Mouse (Mus musculus) cerebellum, postnatal 14 days (tissue): ENCODE measurements around the gene Tead1.

Experiments used
- DNase-seq, 2 experiments: peaks; one replicate each; pipeline ENCODE4 v3.0.0; 2021; ENCODE audit warnings: mixed read lengths in 2 of 2

The Tead1 gene

GRCm38 (mm10) chr7:112679171-112679512 is at the start of gene Tead1:
Gene Tead1 (plus strand): TSS chr7:112679318.
- DNase-seq, result peak; percentile 99

GRCm38 (mm10) chr7:112634505-112635213 is 44.5 kb upstream of the Tead1 start:
- DNase-seq, result no peak

DNA sequence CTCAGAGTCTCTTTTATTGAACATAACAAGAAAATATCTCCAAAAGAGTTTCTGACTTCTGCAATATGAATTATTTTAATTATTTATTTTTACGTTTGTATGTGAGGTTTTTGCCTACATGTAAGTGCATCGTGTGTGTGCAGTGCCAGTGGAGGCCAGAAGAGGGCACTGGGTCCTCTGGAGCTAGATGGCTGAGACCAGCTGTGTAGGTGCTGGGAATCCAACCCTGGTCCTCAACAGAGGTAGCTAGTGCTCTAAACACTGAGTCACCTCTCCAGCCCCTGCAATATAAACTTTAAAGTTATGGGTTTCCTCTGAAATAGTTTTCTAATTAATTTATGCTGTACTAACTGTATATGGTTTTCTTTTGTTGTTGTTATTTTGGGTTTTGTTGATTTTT is 43.2 kb upstream of the Tead1 start:
- no peak for DNase-seq

DNA sequence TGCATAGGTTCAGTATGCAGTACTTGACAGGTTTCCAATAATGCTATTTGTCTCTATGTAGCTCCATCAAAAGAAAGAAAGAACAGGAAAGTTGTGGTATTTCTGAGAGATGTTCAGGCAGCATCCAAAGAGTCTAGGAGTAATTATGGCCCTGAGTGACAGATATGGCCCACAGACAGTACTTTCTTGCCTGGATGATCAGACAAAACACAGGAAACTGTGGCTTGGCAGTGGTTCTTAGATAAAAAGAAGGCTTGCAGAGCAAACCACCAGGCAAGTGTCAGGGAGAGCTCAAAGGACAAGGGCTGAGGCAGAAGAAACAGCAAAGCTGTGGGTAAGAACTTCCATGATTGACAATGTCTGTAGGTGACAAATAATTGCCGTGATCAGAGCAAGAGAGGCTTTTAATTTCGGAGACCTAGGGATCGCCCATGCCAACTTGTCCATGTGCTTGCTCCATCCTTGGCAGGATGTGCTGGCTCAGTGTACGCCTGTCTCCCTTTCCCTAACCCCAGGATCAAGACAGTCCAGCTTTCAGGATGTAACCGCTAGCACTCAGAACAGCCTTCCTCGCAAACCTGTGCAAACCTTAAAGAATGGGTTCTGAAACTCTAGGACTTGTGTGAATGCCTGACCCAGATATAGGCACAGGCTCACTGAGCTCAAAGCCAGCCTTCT is 35.1 kb upstream of the Tead1 start:
- peak; percentile 49 to 68 for DNase-seq

DNA sequence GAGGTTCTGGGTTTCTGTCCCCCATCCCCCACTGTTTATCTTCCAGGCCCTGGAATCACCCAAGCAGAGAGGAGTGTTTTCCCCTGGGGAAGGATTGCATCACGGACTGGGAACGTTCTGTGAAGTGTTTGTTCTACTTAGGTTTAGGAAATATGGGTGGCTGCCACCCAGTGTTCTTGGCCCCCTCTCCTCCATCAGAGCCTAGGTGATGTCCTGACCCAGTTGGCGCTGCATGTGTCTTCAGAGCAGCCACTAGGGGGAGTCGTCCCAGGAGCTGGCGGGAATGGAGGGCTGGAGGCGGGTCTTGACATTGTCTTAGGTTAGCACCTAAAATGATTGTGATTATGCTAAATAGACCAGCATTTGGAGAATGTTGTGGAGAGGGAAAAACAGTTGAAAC is 34.4 kb upstream of the Tead1 start:
- DNase-seq, result peak; percentile 21 to 36

GRCm38 (mm10) chr7:112645724-112646123 is 33.4 kb upstream of the Tead1 start:
- no peak for DNase-seq

GRCm38 (mm10) chr7:112647417-112647816 is 31.7 kb upstream of the Tead1 start:
- no peak for DNase-seq

GRCm38 (mm10) chr7:112656141-112656662 is 22.9 kb upstream of the Tead1 start:
- no peak for DNase-seq

GRCm38 (mm10) chr7:112658939-112659338 is 20.2 kb upstream of the Tead1 start:
- no peak for DNase-seq

GRCm38 (mm10) chr7:112659816-112660215 is 19.3 kb upstream of the Tead1 start:
- no peak for DNase-seq

- no peak for DNase-seq
Observed at GRCm38 (mm10) chr7:112660325-112660724, 18.8 kb upstream of the Tead1 start.

GRCm38 (mm10) chr7:112662398-112663313 is 16.5 kb upstream of the Tead1 start:
- DNase-seq, result no peak

DNA sequence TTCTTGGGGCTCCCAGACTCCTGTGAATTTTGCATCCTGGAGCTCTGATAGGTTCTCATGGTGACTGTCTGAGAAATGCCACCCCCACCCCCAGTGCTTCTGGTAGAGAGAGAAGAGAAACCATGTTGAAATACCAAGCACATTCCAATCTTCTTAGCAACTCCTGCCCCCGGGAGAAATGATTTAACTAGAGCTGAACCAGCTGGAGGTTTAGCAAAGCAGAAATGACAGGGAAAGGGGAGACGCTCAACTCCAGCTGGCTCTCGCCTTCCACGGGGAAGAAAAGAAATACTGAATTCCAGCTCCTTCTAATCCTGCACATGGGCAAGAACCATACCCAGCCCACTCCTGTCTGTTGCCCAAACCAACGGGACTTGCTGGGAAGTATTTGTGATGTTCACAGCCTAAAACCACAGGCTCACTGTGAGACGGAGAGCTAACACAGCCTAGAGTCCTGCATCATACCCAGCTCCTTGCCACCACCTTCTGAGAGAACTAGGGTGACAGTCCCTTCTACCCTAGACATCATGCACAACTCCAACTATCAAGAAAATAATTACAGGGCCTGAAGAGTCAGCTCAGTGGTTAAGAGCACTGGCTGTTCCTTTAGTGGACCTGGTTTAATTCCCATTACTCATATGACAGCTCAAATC is 15.7 kb upstream of the Tead1 start:
- DNase-seq, result no peak

DNA sequence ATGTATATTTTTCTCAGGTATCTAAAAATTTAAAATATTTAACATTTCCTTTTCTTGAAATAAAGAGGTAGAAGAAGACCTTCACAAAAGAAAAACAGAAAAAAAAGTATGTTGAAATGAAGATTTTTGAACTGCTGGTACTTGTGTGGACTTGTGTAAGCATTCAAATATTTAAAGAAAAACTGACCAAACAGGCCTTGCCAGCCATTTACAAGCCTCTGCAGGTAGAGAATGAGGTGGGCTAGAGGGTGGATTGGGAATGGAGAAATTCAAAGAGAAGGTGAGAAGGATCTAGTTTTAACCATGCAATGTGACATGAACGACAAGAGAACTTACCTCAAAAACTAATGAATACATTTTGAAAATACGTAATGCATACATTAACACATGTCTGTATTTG is 9.1 kb upstream of the Tead1 start:
- no peak for DNase-seq

DNA sequence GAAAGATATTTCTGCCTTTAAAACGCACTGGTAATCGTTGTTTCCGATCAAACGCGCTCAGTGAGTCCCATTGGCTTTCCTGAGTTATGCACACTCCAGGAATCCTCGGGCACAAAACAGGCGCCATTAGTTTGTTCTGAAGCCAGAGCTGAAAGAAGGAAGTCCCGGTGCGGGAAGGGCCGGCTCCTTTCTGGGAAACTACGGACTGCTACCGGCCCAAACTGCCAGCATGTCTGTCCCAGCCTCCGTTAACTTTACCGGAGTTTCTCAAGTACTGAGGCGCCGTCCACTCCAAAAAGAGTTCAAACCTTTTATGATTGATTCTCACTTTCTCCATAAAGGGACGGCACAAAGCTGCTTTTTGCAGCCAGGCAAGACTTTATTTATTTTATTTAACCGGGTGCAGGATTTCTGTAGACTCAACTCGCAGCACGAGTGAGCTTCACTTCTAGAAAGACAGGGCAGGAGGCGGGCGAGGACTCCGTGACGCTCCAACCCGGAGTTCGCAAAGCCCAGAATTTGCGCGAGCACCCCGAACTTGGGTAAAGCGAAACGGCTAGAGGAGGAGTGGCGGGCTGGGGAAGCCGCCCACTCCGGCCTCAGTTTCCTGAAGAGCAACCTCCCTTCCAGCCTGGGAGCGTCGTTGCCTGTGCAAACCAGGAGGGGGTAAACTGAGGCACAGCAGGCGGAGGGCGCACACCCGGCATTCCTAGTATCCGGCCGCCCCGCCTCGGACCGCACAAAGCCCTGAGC is 524 bp upstream of the Tead1 start:
- peak; percentile 54 for DNase-seq

GRCm38 (mm10) chr7:112679513-112680245 is 561 bp downstream of the Tead1 start:
- peak; percentile 70 to 78 for DNase-seq

GRCm38 (mm10) chr7:112680498-112681251 is 1.6 kb downstream of the Tead1 start:
- peak; percentile 46 to 53 for DNase-seq

- DNase-seq, result peak in 1 of 2 experiments; percentile 19
Observed at GRCm38 (mm10) chr7:112684626-112685561, 5.8 kb downstream of the Tead1 start.

DNA sequence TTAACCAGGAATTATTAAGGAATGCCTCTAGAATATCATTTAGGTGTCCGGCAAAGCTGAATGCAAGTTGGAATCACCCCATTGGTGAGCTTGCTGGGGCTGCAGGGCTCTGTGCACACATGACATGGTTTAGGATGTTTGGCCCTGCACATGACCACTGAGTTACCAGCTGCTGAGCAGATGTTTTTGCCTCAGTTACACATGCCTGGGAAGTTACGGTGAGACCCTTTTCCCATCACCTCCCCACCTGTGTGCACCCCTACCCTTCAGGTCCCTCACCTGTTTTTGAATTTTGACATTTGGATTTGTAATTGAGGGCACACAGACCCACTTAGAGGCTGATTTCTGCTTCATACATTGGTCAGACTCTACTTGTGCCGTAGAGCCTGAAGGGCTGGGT is 6.9 kb downstream of the Tead1 start:
- no peak for DNase-seq
